Mouse (Mus musculus) kidney, adult 2 months (tissue): ENCODE data around the gene 4933416C03Rik.

Experiments used
- CTCF ChIP-seq: fragments of 200-500 bp; conservative IDR thresholded peaks from 2 replicates; pipeline ENCODE4 v1.5.1; 2011; ENCODE audit warnings: low read depth, mild to moderate bottlenecking, control low read depth, low read length, moderate library complexity, mixed read lengths; ENCODE audit not compliant: insufficient read depth, insufficient read length
- POLR2A ChIP-seq: fragments of 200-500 bp; IDR thresholded peaks from one replicate; pipeline ENCODE4 v1.6.1; 2011; ENCODE audit warnings: low read depth, low read length, control low read depth

GRCm38 (mm10) chr10:116115881-116116677 is 2.4 kb upstream of the 4933416C03Rik start:
- TF ChIP-seq POLR2A, result no peak
- no peak for TF ChIP-seq CTCF
